Mouse (Mus musculus) intestine, postnatal 0 days (tissue): ENCODE data around the gene Ankle1. TPM values are rescaled to one million over a fixed set of nuclear protein-coding genes. Genes with fewer than 3 reads are reported as not detected.
A peak's percentile ranks its signal among the peaks of the same experiment; 100 is the strongest.
"Not testable (repeated sequence)": the region's sequence is repeated elsewhere in the genome, so short reads cannot be mapped to it uniquely, and the experiment has no call there.

Experiments used
- ATAC-seq: fragments of 200-750 bp; cut with Nextera tagmentation; 2 replicates; pipeline ENCODE4 v1.8.0; 2017; ENCODE audit warnings: mild to moderate bottlenecking, moderate TSS enrichment, moderate library complexity
- H3K27ac ChIP-seq: fragments of 300-500 bp; sonication (generic); 2 replicates; pipeline ENCODE4 v1.5.1; 2014; ENCODE audit warnings: mild to moderate bottlenecking, low read depth, low read length, moderate library complexity
- H3K27me3 ChIP-seq: fragments of 300-500 bp; sonication (generic); replicated peaks from 2 replicates; pipeline ENCODE4 v1.6.1; 2014; ENCODE audit warnings: low read length, mixed read lengths; ENCODE audit not compliant: control insufficient read depth, insufficient read depth
- H3K36me3 ChIP-seq: fragments of 300-500 bp; sonication (generic); 2 replicates; pipeline ENCODE4 v1.6.1; 2014; ENCODE audit warnings: mild to moderate bottlenecking, moderate library complexity; ENCODE audit not compliant: control insufficient read depth, insufficient read depth
- H3K4me1 ChIP-seq: fragments of 300-500 bp; sonication (generic); replicated peaks from 2 replicates; pipeline ENCODE4 v1.6.1; 2014; ENCODE audit warnings: antibody characterized with exemption, low read length, mixed read lengths; ENCODE audit not compliant: control insufficient read depth, insufficient read depth
- H3K4me2 ChIP-seq: fragments of 300-500 bp; sonication (generic); replicated peaks from 2 replicates; pipeline ENCODE4 v1.6.1; 2014; ENCODE audit warnings: low read depth, mild to moderate bottlenecking, moderate library complexity
- H3K4me3 ChIP-seq: fragments of 300-500 bp; sonication (generic); 2 replicates; pipeline ENCODE4 v1.5.1; 2014; ENCODE audit warnings: low read depth, low read length
- H3K9ac ChIP-seq: fragments of 300-500 bp; sonication (generic); 2 replicates; pipeline ENCODE4 v1.6.1; 2014; ENCODE audit warnings: mild to moderate bottlenecking, low read depth, low read length
- H3K9me3 ChIP-seq: fragments of 300-500 bp; sonication (generic); 2 replicates; pipeline ENCODE4 v1.6.1; 2016; ENCODE audit warnings: mixed run types; ENCODE audit not compliant: control insufficient read depth
- CTCF ChIP-seq: sonication (generic); IDR thresholded peaks from 2 replicates; pipeline ENCODE4 v1.5.1; 2016; ENCODE audit warnings: low read depth, mild to moderate bottlenecking, control low read depth, antibody characterized with exemption, moderate library complexity
- WGBS: fragments of 180-500 bp; shearing (Covaris S2); extraction: QIAGEN DNeasy Blood & Tissue Kit; methylation state at CpG from one replicate; pipeline ENCODE4 v1.1.7; 2014; 5-methylcytosine and 5-hydroxymethylcytosine counted together
- polyA plus RNA-seq: library from polyadenylated mRNA; unstranded; fragments of >200 nt; fragmentation: Nextera tagmentation; extraction: Ambion mirVana; gene quantifications from 2 replicates; pipeline ENCODE4 v1.2.1, GENCODE M21; 2015

The Ankle1 gene
- polyA plus RNA-seq, 1 experiment from 2014 or later, result 2.8 TPM

GRCm38 (mm10) chr8:71422121-71422520 lies 16.3 kb downstream of the Ankle1 start:
- Histone ChIP-seq H3K4me2 (no peak overlapping the region), H3K27me3 (no peaks in the 10 kb centered on the region), H3K4me3 (no peak overlapping the region), H3K9me3 (no peaks in the 10 kb centered on the region), H3K27ac (no peak overlapping the region), H3K9ac (no peak overlapping the region), H3K36me3 (no peaks in the 10 kb centered on the region), H3K4me1 (no peaks in the 10 kb centered on the region)
- no peak for ATAC-seq
- TF ChIP-seq CTCF, result no peak

GRCm38 (mm10) chr8:71432935-71433334 lies 27.1 kb downstream of the Ankle1 start:
- 97% methylated on average over 1 of the region's 1 CpGs for WGBS
- H3K4me1 ChIP-seq, H3K27me3 ChIP-seq, H3K4me2 ChIP-seq, H3K9ac ChIP-seq, H3K4me3 ChIP-seq, H3K36me3 ChIP-seq, H3K9me3 ChIP-seq, ATAC-seq, H3K27ac ChIP-seq: not testable (repeated sequence)

- no peak for TF ChIP-seq CTCF
- Histone ChIP-seq H3K27ac (no peak overlapping the region), H3K4me3 (no peak overlapping the region), H3K9me3 (no peaks in the 10 kb centered on the region), H3K4me2 (no peak overlapping the region), H3K36me3 (no peaks in the 10 kb centered on the region), H3K9ac (no peak overlapping the region), H3K27me3 (no peaks in the 10 kb centered on the region), H3K4me1 (no peaks in the 10 kb centered on the region)
- no peak for ATAC-seq
- WGBS, result 47% methylated on average over 3 of the region's 3 CpGs
Measured at GRCm38 (mm10) chr8:71437041-71437440, 31.2 kb downstream of the Ankle1 start.

- H3K4me1 ChIP-seq, result no peaks in the 10 kb centered on the region
Measured at GRCm38 (mm10) chr8:71441404-71441803, 35.6 kb downstream of the Ankle1 start.

GRCm38 (mm10) chr8:71445096-71445495 lies 39.3 kb downstream of the Ankle1 start:
- H3K4me2 ChIP-seq, result no peak overlapping the region
- H3K4me3 ChIP-seq, result no peak overlapping the region
- H3K9ac ChIP-seq, result no peak overlapping the region
- no peaks in the 10 kb centered on the region for H3K27me3 ChIP-seq
- H3K4me1 ChIP-seq, result no peaks in the 10 kb centered on the region
- no peaks in the 10 kb centered on the region for H3K36me3 ChIP-seq
- WGBS, result 83% methylated on average over 7 of the region's 7 CpGs
- no peaks in the 10 kb centered on the region for H3K9me3 ChIP-seq
- ATAC-seq, result no peak
- no peak for TF ChIP-seq CTCF
- H3K27ac ChIP-seq, result no peak overlapping the region

More at GRCm38 (mm10) chr8:71441404-71441803, 35.6 kb downstream of the Ankle1 start:
- no peak for ATAC-seq
- Histone ChIP-seq H3K36me3 (no peaks in the 10 kb centered on the region), H3K9me3 (no peaks in the 10 kb centered on the region), H3K27me3 (no peaks in the 10 kb centered on the region), H3K4me3 (no peak overlapping the region), H3K4me2 (no peak overlapping the region), H3K27ac (no peak overlapping the region), H3K9ac (no peak overlapping the region)
- peak; percentile 83 for TF ChIP-seq CTCF
- WGBS, result under 1% methylated on average over 7 of the region's 7 CpGs

- Histone ChIP-seq H3K36me3 (no peaks in the 10 kb centered on the region), H3K4me1 (no peaks in the 10 kb centered on the region), H3K4me2 (no peak overlapping the region), H3K4me3 (no peak overlapping the region), H3K27ac (no peak overlapping the region), H3K9ac (no peak overlapping the region), H3K9me3 (no peaks in the 10 kb centered on the region), H3K27me3 (no peaks in the 10 kb centered on the region)
- WGBS, result 68% methylated on average over 4 of the region's 4 CpGs
- no peak for ATAC-seq
- no peak for TF ChIP-seq CTCF
Measured at GRCm38 (mm10) chr8:71451337-71451736, 45.5 kb downstream of the Ankle1 start.

- Histone ChIP-seq H3K27ac (no peak overlapping the region), H3K4me3 (no peak overlapping the region), H3K9ac (no peak overlapping the region), H3K36me3 (no peaks in the 10 kb centered on the region), H3K4me2 (no peak overlapping the region), H3K27me3 (no peaks in the 10 kb centered on the region), H3K4me1 (no peaks in the 10 kb centered on the region), H3K9me3 (no peaks in the 10 kb centered on the region)
- TF ChIP-seq CTCF, result no peak
- no peak for ATAC-seq
- 40% methylated on average over 11 of the region's 11 CpGs for WGBS
Measured at GRCm38 (mm10) chr8:71451777-71452176, 46.0 kb downstream of the Ankle1 start.
